8 mouse cellular contexts compared by ENCODE assay signal in genomic region chr12:17175531-17175951, GRCm38 (mm10). TPM values are rescaled to one million over a fixed set of nuclear protein-coding genes. Genes with fewer than 3 reads are reported as not detected.
DNase-seq lines count a peak whose midpoint lies in the region; ATAC-seq lines count a peak whose summit lies in the region.

No protein-coding gene starts in this region.

- no peak overlapping the region for H3K27ac ChIP-seq in kidney, embryonic 15.5 days
- H3K27ac ChIP-seq in forebrain, embryonic 12.5 days: no peak overlapping the region
- H3K27ac ChIP-seq in limb, embryonic 15.5 days: no peak overlapping the region
- no peak overlapping the region for H3K27ac ChIP-seq in stomach, embryonic 16.5 days (ENCODE audit: low read length)

- H3K4me3 ChIP-seq in kidney, embryonic 15.5 days (replicated peaks): peak overlapping the region; percentile 54
- H3K4me3 ChIP-seq in forebrain, embryonic 12.5 days (replicated peaks): peak overlapping the region; percentile 52
- peak overlapping the region; percentile 48 for H3K4me3 ChIP-seq in limb, embryonic 15.5 days
- peak overlapping the region; percentile 51 for H3K4me3 ChIP-seq in stomach, embryonic 16.5 days (replicated peaks; ENCODE audit: low read length)

- H3K36me3 ChIP-seq in kidney, embryonic 15.5 days: no peaks in the 10 kb centered on the region
- no peaks in the 10 kb centered on the region for H3K36me3 ChIP-seq in forebrain, embryonic 12.5 days (replicated peaks)
- no peaks in the 10 kb centered on the region for H3K36me3 ChIP-seq in limb, embryonic 15.5 days
- H3K36me3 ChIP-seq in stomach, embryonic 16.5 days (ENCODE audit: control insufficient read depth, insufficient read depth, low read length): no peaks in the 10 kb centered on the region

- H3K4me2 ChIP-seq in kidney, embryonic 15.5 days: peak overlapping the region; percentile 98
- peak overlapping the region; percentile 99 for H3K4me2 ChIP-seq in forebrain, embryonic 12.5 days
- H3K4me2 ChIP-seq in limb, embryonic 15.5 days: peak overlapping the region; percentile 98
- H3K4me2 ChIP-seq in stomach, embryonic 16.5 days (ENCODE audit: low read depth, low read length): peak overlapping the region; percentile 94

- no peak for ATAC-seq in kidney, embryonic 15.5 days (replicated peaks; ENCODE audit: low FRiP score)
- ATAC-seq in forebrain, embryonic 12.5 days (ENCODE audit: low FRiP score): peak; percentile 14; the same call in 1 of the 2 replicates
- no peak for ATAC-seq in limb, embryonic 15.5 days (ENCODE audit: insufficient number of reproducible peaks, low FRiP score, low TSS enrichment, low read depth)
- ATAC-seq in stomach, embryonic 16.5 days (ENCODE audit: insufficient read depth, low FRiP score): no peak

- H3K4me1 ChIP-seq in kidney, embryonic 15.5 days: peaks cover 18% of the 10 kb centered on the region
- peaks cover 13% of the 10 kb centered on the region for H3K4me1 ChIP-seq in forebrain, embryonic 12.5 days
- peaks cover 17% of the 10 kb centered on the region for H3K4me1 ChIP-seq in limb, embryonic 15.5 days
- peaks cover 4% of the 10 kb centered on the region for H3K4me1 ChIP-seq in stomach, embryonic 16.5 days (ENCODE audit: control insufficient read depth, insufficient read depth, low read length)

- peaks cover 44% of the 10 kb centered on the region for H3K27me3 ChIP-seq in kidney, embryonic 15.5 days
- H3K27me3 ChIP-seq in forebrain, embryonic 12.5 days: peaks cover 36% of the 10 kb centered on the region
- peaks cover 36% of the 10 kb centered on the region for H3K27me3 ChIP-seq in limb, embryonic 15.5 days
- peaks cover 26% of the 10 kb centered on the region for H3K27me3 ChIP-seq in stomach, embryonic 16.5 days (ENCODE audit: control insufficient read depth, insufficient read depth, low read length)

- H3K9ac ChIP-seq in kidney, embryonic 15.5 days: peak overlapping the region; percentile 47; the same call in 1 of the 2 replicates
- peak overlapping the region; percentile 68 for H3K9ac ChIP-seq in forebrain, embryonic 12.5 days
- no peak overlapping the region for H3K9ac ChIP-seq in limb, embryonic 15.5 days
- H3K9ac ChIP-seq in stomach, embryonic 16.5 days (ENCODE audit: low read length): peak overlapping the region; percentile 47; the same call in 1 of the 2 replicates

- no peak for DNase-seq in kidney, postnatal 25 days
- DNase-seq in ZHBTc4 (ENCODE audit: low read depth, low spot score): peak; percentile 58
- DNase-seq in frontal cortex, postnatal 25 days (ENCODE audit: low spot score in 2 of 2): no peak
- no peak for DNase-seq in left cerebral cortex, adult 11 months (ENCODE audit: low spot score)

- 15% methylated on average over 25 of the region's 25 CpGs for WGBS in kidney, embryonic 15.5 days
- 15% methylated on average over 25 of the region's 25 CpGs for WGBS in forebrain, embryonic 12.5 days
- 20% methylated on average over 25 of the region's 25 CpGs for WGBS in limb, embryonic 15.5 days
- 11% methylated on average over 25 of the region's 25 CpGs for WGBS in stomach, embryonic 16.5 days

- H3K9me3 ChIP-seq in kidney, embryonic 15.5 days (replicated peaks): no peaks in the 10 kb centered on the region
- no peaks in the 10 kb centered on the region for H3K9me3 ChIP-seq in forebrain, embryonic 12.5 days
- no peaks in the 10 kb centered on the region for H3K9me3 ChIP-seq in limb, embryonic 15.5 days
- H3K9me3 ChIP-seq in stomach, embryonic 16.5 days (replicated peaks; ENCODE audit: control insufficient read depth, low read length): no peaks in the 10 kb centered on the region

RNA-seq across cellular contexts. Expression of gene Kcnf1, which starts 1.1 kb away (rescaled TPM):
- 0.58 and 0.64 TPM in 2 replicates for polyA plus RNA-seq in kidney, embryonic 15.5 days (2015; fragmentation: Nextera tagmentation; extraction: Ambion mirVana)
- polyA plus RNA-seq in forebrain, embryonic 12.5 days (2016; fragmentation: Nextera tagmentation; extraction: Ambion mirVana): 2.3 and 2.8 TPM in 2 replicates
- polyA plus RNA-seq in limb, embryonic 15.5 days (2015; fragmentation: Nextera tagmentation; extraction: Ambion mirVana): 0.60 and 0.76 TPM in 2 replicates
- 0.34 and 0.50 TPM in 2 replicates for polyA plus RNA-seq in stomach, embryonic 16.5 days (2015; fragmentation: Nextera tagmentation; extraction: Ambion mirVana)
